Mouse (Mus musculus) MEL (cell line): ENCODE data around the gene Hoxb7. TPM values are rescaled to one million over a fixed set of nuclear protein-coding genes. Genes with fewer than 3 reads are reported as not detected.

Experiments
- DNase-seq: peaks from one replicate; pipeline ENCODE4 v3.0.0; 2011; ENCODE audit warnings: low read depth, low spot score
- H3K27ac ChIP-seq: 2 replicates; pipeline ENCODE4 v1.5.1; 2012; ENCODE audit warnings: low read depth, mild to moderate bottlenecking, control low read depth, low read length, moderate library complexity; ENCODE audit not compliant: control insufficient read depth
- H3K27me3 ChIP-seq, 2 experiments: fragments of 150-350 bp in 1 of 2; sonication (generic) in 1 of 2; 2 replicates each; pipeline ENCODE4 v1.6.1; 2012; ENCODE audit warnings: low read length in 2 of 2, mild to moderate bottlenecking in 2 of 2, improper control_type of control experiment in 1 of 2, moderate library complexity in 1 of 2; ENCODE audit not compliant: insufficient read depth in 2 of 2, control insufficient read depth in 1 of 2
- H3K36me3 ChIP-seq, 2 experiments: 2 replicates each; pipeline ENCODE4 v1.6.1; 2012 to 2014; ENCODE audit warnings: low read length in 2 of 2, improper control_type of control experiment in 1 of 2, inconsistent platforms in 1 of 2, mild to moderate bottlenecking in 1 of 2; ENCODE audit not compliant: insufficient read depth in 2 of 2, control insufficient read depth in 1 of 2
- H3K4me1 ChIP-seq, 2 experiments: fragments of 150-350 bp in 1 of 2; sonication (generic) in 1 of 2; 2 replicates each; pipeline ENCODE4 v1.6.1; 2012; ENCODE audit warnings: low read length in 2 of 2, improper control_type of control experiment in 1 of 2, mild to moderate bottlenecking in 1 of 2; ENCODE audit not compliant: insufficient read depth in 2 of 2, control insufficient read depth in 1 of 2
- H3K4me3 ChIP-seq, 2 experiments: fragments of 150-350 bp in 1 of 2; sonication (generic) in 1 of 2; 2 replicates each; pipeline ENCODE4 v1.5.1; 2012; ENCODE audit warnings: low read depth in 2 of 2, low read length in 2 of 2, mild to moderate bottlenecking in 2 of 2, moderate library complexity in 2 of 2, control low read depth in 1 of 2, improper control_type of control experiment in 1 of 2; ENCODE audit not compliant: control insufficient read depth in 1 of 2, insufficient read depth in 1 of 2
- H3K79me2 ChIP-seq: 2 replicates; pipeline ENCODE4 v1.6.1; 2012; ENCODE audit warnings: mild to moderate bottlenecking, low read length, moderate library complexity; ENCODE audit not compliant: control insufficient read depth, poor library complexity, insufficient read depth
- H3K9ac ChIP-seq: 2 replicates; pipeline ENCODE4 v1.6.1; 2012; ENCODE audit warnings: low read depth, mild to moderate bottlenecking, control low read depth, low read length, moderate library complexity; ENCODE audit not compliant: control insufficient read depth, poor library complexity, severe bottlenecking
- H3K9me3 ChIP-seq: fragments of 150-350 bp; sonication (generic); replicated peaks from 2 replicates; pipeline ENCODE4 v1.6.1; 2012; ENCODE audit warnings: mild to moderate bottlenecking, low read length, improper control_type of control experiment, moderate library complexity; ENCODE audit not compliant: insufficient read depth
- CHD1 ChIP-seq: IDR thresholded peaks from 2 replicates; pipeline ENCODE4 v1.6.1; 2012; ENCODE audit warnings: low read depth, mild to moderate bottlenecking, inconsistent platforms, low read length, improper control_type of control experiment
- CHD2 ChIP-seq: IDR thresholded peaks from 2 replicates; pipeline ENCODE4 v1.6.1; 2011; ENCODE audit warnings: low read length, improper control_type of control experiment
- E2F4 ChIP-seq: IDR thresholded peaks from 2 replicates; pipeline ENCODE4 v1.6.1; 2011; ENCODE audit warnings: low read depth, low read length, improper control_type of control experiment, borderline replicate concordance
- ELF1 ChIP-seq: IDR thresholded peaks from 2 replicates; pipeline ENCODE4 v1.6.1; 2014; ENCODE audit warnings: low read depth, mild to moderate bottlenecking, inconsistent platforms, low read length, improper control_type of control experiment, moderate library complexity
- GATA1 ChIP-seq: IDR thresholded peaks from 2 replicates; pipeline ENCODE4 v1.6.1; 2011; ENCODE audit warnings: low read depth, low read length, improper control_type of control experiment
- HCFC1 ChIP-seq: IDR thresholded peaks from 2 replicates; pipeline ENCODE4 v1.6.1; 2012; ENCODE audit warnings: low read depth, mild to moderate bottlenecking, inconsistent platforms, low read length, improper control_type of control experiment, moderate library complexity
- MAFK ChIP-seq: IDR thresholded peaks from 2 replicates; pipeline ENCODE4 v1.6.1; 2011; ENCODE audit warnings: low read depth, mild to moderate bottlenecking, low read length, improper control_type of control experiment, borderline replicate concordance
- MXI1 ChIP-seq: IDR thresholded peaks from 2 replicates; pipeline ENCODE4 v1.6.1; 2011; ENCODE audit warnings: mild to moderate bottlenecking, low read depth, low read length, improper control_type of control experiment
- NELFE ChIP-seq: IDR thresholded peaks from 2 replicates; pipeline ENCODE4 v1.6.1; 2011; ENCODE audit warnings: low read depth, low read length, improper control_type of control experiment
- POLR2A ChIP-seq, 2 experiments: IDR thresholded peaks; 2 replicates each; pipeline ENCODE4 v1.6.1; 2011 to 2012; ENCODE audit warnings: low read length in 2 of 2, mild to moderate bottlenecking in 2 of 2, control low read depth in 1 of 2, improper control_type of control experiment in 1 of 2, low read depth in 1 of 2, moderate library complexity in 1 of 2; ENCODE audit not compliant: control insufficient read depth in 1 of 2, insufficient read depth in 1 of 2, poor library complexity in 1 of 2
- POLR2AphosphoS5 ChIP-seq: IDR thresholded peaks from 2 replicates; pipeline ENCODE4 v1.6.1; 2012; ENCODE audit warnings: low read depth, borderline replicate concordance, mild to moderate bottlenecking, inconsistent platforms, low read length, moderate library complexity, mixed read lengths
- RAD21 ChIP-seq: IDR thresholded peaks from 2 replicates; pipeline ENCODE4 v1.6.1; 2011; ENCODE audit warnings: mild to moderate bottlenecking, low read depth, low read length, improper control_type of control experiment
- SMC3 ChIP-seq: IDR thresholded peaks from 2 replicates; pipeline ENCODE4 v1.6.1; 2011; ENCODE audit warnings: low read depth, low read length, improper control_type of control experiment
- TBP ChIP-seq: IDR thresholded peaks from 2 replicates; pipeline ENCODE4 v1.8.0; 2011; ENCODE audit warnings: low read depth, low read length, improper control_type of control experiment
- TCF12 ChIP-seq: IDR thresholded peaks from 2 replicates; pipeline ENCODE4 v1.6.1; 2014; ENCODE audit warnings: low read depth, mild to moderate bottlenecking, inconsistent platforms, low read length, improper control_type of control experiment, moderate library complexity
- UBTF ChIP-seq: IDR thresholded peaks from 2 replicates; pipeline ENCODE4 v1.6.1; 2012; ENCODE audit warnings: low read depth, mild to moderate bottlenecking, inconsistent platforms, low read length, improper control_type of control experiment, moderate library complexity, borderline replicate concordance; ENCODE audit not compliant: insufficient read depth
- USF2 ChIP-seq, 2 experiments: IDR thresholded peaks; 2 replicates each; pipeline ENCODE4 v1.6.1; 2011 to 2012; ENCODE audit warnings: improper control_type of control experiment in 2 of 2, low read length in 2 of 2, borderline replicate concordance in 1 of 2, inconsistent platforms in 1 of 2, low read depth in 1 of 2, mild to moderate bottlenecking in 1 of 2; ENCODE audit not compliant: insufficient read depth in 1 of 2
- ZMIZ1 ChIP-seq: IDR thresholded peaks from 2 replicates; pipeline ENCODE4 v1.6.1; 2012; ENCODE audit warnings: low read depth, mild to moderate bottlenecking, inconsistent platforms, low read length, improper control_type of control experiment, moderate library complexity
- polyA plus RNA-seq, 2 experiments: library from polyadenylated mRNA; stranded (reverse) in 1 of 2; unstranded in 1 of 2; fragments of >175 nt in 1 of 2; fragments of >200 nt in 1 of 2; gene quantifications; 2 replicates each; pipeline versions ENCODE4 v1.2.1 to v1.2.4; 2012; ENCODE audit warnings: low replicate concordance in 2 of 2, low read depth in 1 of 2; ENCODE audit not compliant: insufficient read length in 2 of 2, insufficient read depth in 1 of 2, missing spikeins in 1 of 2
- total RNA-seq: library from RNA; depleted of rRNA; stranded (reverse); fragments of 300-350 nt; gene quantifications from 2 replicates; pipeline ENCODE4 v1.2.3, GENCODE M21; 2012

Gene Hoxb7
- total and polyA plus RNA-seq, 3 experiments = not detected

- TF ChIP-seq GATA1 (no peak), POLR2AphosphoS5 (no peak), RAD21 (no peak), NELFE (no peak), ZMIZ1 (no peak), UBTF (no peak), HCFC1 (no peak), ELF1 (no peak), CHD2 (no peak), TBP (no peak), SMC3 (no peak)
- Histone ChIP-seq H3K79me2 (no peaks in the 10 kb centered on the region), H3K4me1 (no peaks in the 10 kb centered on the region), H3K9me3 (no peaks in the 10 kb centered on the region), H3K36me3 (no peaks in the 10 kb centered on the region), H3K27ac (no peak within 1 kb of the TSS), H3K27me3 (peaks cover 9 to 13% of the 10 kb centered on the region in 2 experiments), H3K9ac (no peak within 1 kb of the TSS), H3K4me3 (no peak within 1 kb of the TSS)
- DNase-seq = no peak
These were observed 15.4 kb upstream of the Hoxb7 start, which contains the start of gene Hoxb9 for GRCm38 (mm10) chr11:96270996-96271540. TSS of gene Hoxb9 (plus strand) at chr11:96271457.

DNA sequence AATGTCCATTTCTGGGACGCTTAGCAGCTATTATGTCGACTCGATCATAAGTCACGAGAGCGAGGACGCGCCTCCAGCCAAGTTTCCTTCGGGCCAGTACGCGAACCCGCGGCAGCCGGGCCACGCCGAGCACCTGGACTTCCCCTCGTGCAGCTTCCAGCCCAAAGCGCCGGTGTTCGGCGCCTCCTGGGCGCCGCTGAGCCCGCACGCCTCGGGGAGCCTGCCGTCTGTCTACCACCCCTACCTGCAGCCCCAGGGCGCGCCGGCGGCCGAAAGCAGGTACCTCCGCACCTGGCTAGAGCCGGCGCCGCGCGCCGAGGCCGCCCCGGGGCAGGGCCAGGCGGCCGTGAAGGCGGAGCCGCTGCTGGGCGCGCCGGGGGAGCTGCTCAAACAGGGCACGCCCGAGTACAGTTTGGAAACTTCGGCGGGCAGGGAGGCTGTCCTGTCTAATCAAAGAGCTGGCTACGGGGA is 14.8 kb upstream of the Hoxb7 start:
- Histone ChIP-seq H3K27ac (no peak overlapping the region), H3K27me3 (peaks cover 10 to 13% of the 10 kb centered on the region in 2 experiments), H3K79me2 (no peaks in the 10 kb centered on the region), H3K4me1 (no peaks in the 10 kb centered on the region), H3K9me3 (no peaks in the 10 kb centered on the region), H3K9ac (no peak overlapping the region), H3K36me3 (no peaks in the 10 kb centered on the region), H3K4me3 (no peak overlapping the region)
- DNase-seq = no peak
- no peak for TF ChIP-seq CHD1
- TF ChIP-seq TCF12 = no peak
- no peak for TF ChIP-seq NELFE
- no peak for TF ChIP-seq POLR2A (IDR thresholded peaks at IDR 0.05; ENCODE audit: control insufficient read depth in 1 of 2, insufficient read depth in 1 of 2, low read depth in 1 of 2, low read length in 2 of 2, poor library complexity in 1 of 2)
- TF ChIP-seq ZMIZ1 = no peak
- TF ChIP-seq USF2 (IDR thresholded peaks at IDR 0.05; ENCODE audit: borderline replicate concordance in 1 of 2, insufficient read depth in 1 of 2, low read depth in 1 of 2, low read length in 2 of 2) = no peak
- TF ChIP-seq E2F4 = no peak
- no peak for TF ChIP-seq MAFK
- no peak for TF ChIP-seq MXI1
